ENCODE assay signal across 10 mouse cellular contexts in the genomic region with DNA sequence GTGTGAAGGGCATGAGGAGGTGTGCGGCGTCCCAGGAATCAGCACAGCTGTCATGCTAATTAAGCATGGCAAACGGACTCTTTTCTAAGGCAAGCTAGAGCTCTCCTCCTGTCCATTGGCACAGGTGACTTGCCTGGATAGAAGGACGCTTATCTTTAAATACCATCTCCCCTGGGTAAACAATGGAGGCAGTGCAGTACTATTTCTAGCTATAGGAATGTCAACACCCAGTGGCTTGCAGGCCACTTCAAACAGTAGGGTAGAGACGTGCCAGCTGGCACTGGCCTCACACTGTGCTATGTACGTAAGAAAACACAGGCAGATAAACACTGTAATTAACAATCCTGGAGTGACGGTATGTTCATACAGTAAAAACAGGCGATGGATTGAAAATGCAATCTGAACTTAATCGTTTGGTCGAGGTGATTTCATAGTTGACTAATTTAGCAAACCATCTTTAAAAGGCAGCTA. TPM values are rescaled to one million over a fixed set of nuclear protein-coding genes. Genes with fewer than 3 reads are reported as not detected.
A peak's percentile ranks its signal among the peaks of the same experiment; 100 is the strongest.
DNase-seq lines count a peak whose midpoint lies in the region; ATAC-seq lines count a peak whose summit lies in the region.
"Had no signal": no experiment of that assay in that cellular context is flagged by ENCODE, and none has a peak within 500 bp of the region (broad histone marks: within the 10 kb centered on the region; RNA-seq: fewer than 3 reads in every experiment).

No protein-coding gene starts in this region.

- H3K4me3 ChIP-seq in liver, embryonic 15.5 days (replicated peaks), result no peak overlapping the region

- DNase-seq in Muller cell, postnatal 12 days (ENCODE audit: inconsistent ontology term), result peak; percentile 62
- DNase-seq in cerebellum, adult 11-12 months, result peak; percentile 86
- peak; percentile 70 for DNase-seq in heart, postnatal 10 days
- no peak for DNase-seq in layer of hippocampus, adult 9-11 months
- no peak for DNase-seq in spleen, postnatal 36 days (ENCODE audit: low spot score in 2 of 2)
- DNase-seq in gastrocnemius, postnatal 25 days, result no peak
- no peak for DNase-seq in right cerebral cortex, postnatal 36 days (ENCODE audit: low spot score in 2 of 2)

- H3K9me3 ChIP-seq in liver, embryonic 15.5 days (replicated peaks), result no peaks in the 10 kb centered on the region

- no peaks in the 10 kb centered on the region for H3K4me1 ChIP-seq in liver, embryonic 15.5 days (replicated peaks)

- intact Hi-C loops in heart, postnatal 10 days (cut with DNase I), result no loop called here

- WGBS in liver, embryonic 15.5 days (ENCODE audit: insufficient replicate concordance), result 48% methylated on average over 10 of the region's 10 CpGs

- no peaks in the 10 kb centered on the region for H3K27me3 ChIP-seq in liver, embryonic 15.5 days

- no peak overlapping the region for H3K4me2 ChIP-seq in liver, embryonic 15.5 days

- no peak overlapping the region for H3K27ac ChIP-seq in liver, embryonic 15.5 days (replicated peaks)

- ATAC-seq in liver, embryonic 15.5 days (ENCODE audit: insufficient read depth), result peak; percentile 44; the same call in 1 of the 2 replicates

- no peak overlapping the region for H3K9ac ChIP-seq in liver, embryonic 15.5 days

- H3K36me3 ChIP-seq in liver, embryonic 15.5 days (replicated peaks), result no peaks in the 10 kb centered on the region

RNA-seq across cellular contexts. Expression of a gene that starts 28.2 kb away (rescaled TPM):
- total RNA-seq in heart, postnatal 10 days (2021), result not detected
- polyA plus RNA-seq in liver, embryonic 15.5 days (2015; fragmentation: Nextera tagmentation; extraction: Ambion mirVana), result not detected in 2 replicates
- not detected for total RNA-seq in gastrocnemius, postnatal 25 days (2021)
- total RNA-seq: layer of hippocampus, postnatal 10 days had no signal
- polyA plus RNA-seq: spleen, adult 2 months had no signal

Comparison
In these comparisons a context has a peak if more than half of its experiments do, and no peak if none do; other contexts are left out.
1. DNase-seq: peak in Muller cell, postnatal 12 days (single experiment), cerebellum, adult 11-12 months (single experiment) and heart, postnatal 10 days (2 of 2); none in layer of hippocampus, adult 9-11 months (single experiment), spleen, postnatal 36 days (0 of 2), gastrocnemius, postnatal 25 days (single experiment) and right cerebral cortex, postnatal 36 days (0 of 2).